Mouse (Mus musculus): ENCODE data around the gene Cadm4. TPM values are rescaled to one million over a fixed set of nuclear protein-coding genes. Genes with fewer than 3 reads are reported as not detected.

Gene Cadm4
- polyA plus RNA-seq, 1 experiment from 2014 or later: 0.65 TPM

DNA sequence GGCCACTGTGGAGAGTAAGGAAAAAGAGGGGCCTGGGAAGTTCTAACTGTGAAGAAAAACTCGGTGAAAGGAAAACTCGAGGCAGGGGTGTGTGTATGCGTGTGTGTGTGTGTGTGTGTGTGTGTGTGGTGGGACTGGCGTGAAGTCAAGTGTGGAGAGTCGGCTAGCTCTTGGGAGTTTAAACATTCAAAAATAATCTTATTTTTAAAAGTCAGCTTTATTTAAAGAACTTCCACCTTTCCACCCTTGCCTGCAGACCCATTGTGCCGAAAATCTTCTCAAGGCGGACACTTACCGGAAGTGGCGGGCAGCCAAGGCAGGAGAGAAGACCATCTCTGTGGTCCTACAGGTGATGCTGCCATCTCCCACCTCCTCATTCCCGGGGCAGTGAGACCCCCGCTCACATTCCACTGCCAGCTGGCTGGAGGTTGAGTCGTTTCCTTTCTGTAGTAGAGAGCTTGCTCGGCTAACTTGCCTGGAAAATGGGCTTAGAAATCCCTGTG is 65.8 kb downstream of the Cadm4 start:
- peaks cover 18% of the 10 kb centered on the region for H3K4me1 ChIP-seq (replicated peaks)
- peak overlapping the region; percentile 88 for H3K4me3 ChIP-seq
- no peak for ATAC-seq (ENCODE audit: insufficient number of reproducible peaks, low FRiP score)
- H3K27me3 ChIP-seq (replicated peaks): no peaks in the 10 kb centered on the region
- peaks cover 42% of the 10 kb centered on the region for H3K36me3 ChIP-seq
- peak overlapping the region; percentile 73 for H3K4me2 ChIP-seq
- WGBS: 22% methylated on average over 13 of the region's 13 CpGs
- peak overlapping the region; percentile 89 for H3K9ac ChIP-seq
- H3K9me3 ChIP-seq (replicated peaks): no peaks in the 10 kb centered on the region
- H3K27ac ChIP-seq (ENCODE audit: poor library complexity, severe bottlenecking): peak overlapping the region; percentile 55

DNA sequence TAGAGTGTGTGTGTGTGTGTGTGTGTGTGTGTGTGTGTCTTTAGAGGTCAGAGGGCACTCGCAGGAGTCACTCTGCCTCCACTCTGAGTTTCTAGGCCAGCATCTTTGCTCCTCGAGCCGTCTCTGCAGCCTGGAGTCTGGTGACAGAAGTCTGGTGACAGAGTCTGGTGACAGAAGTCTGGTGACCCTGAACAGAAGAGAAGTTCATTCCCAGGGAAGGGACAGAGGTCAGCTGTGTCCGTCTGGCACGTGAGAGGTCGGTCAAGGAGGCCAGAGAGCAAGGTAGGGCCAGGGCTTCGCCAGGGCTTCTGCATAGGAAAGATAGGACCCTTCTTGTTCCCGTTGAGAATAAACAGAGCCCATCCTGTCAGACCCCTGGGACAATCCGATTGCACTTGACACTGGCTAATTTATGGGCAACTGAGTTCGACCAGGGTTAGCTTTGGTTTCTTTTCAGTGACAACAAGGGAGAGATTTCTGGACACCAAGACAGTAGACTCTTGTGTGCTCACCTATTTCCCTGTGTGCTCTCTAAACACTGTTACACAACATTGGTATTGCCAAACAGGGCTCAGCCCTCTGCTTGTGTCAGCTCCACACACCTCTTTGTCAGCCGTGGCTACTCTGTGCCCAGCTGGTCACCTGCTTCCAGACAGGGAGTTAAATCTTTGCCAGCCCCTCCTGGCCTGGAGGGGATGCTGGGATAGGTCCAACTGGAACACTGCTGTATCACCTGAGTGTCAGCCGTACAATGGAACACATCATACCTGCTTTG is 70.3 kb downstream of the Cadm4 start:
- ATAC-seq (ENCODE audit: insufficient number of reproducible peaks, low FRiP score): no peak
- Histone ChIP-seq H3K36me3 (peaks cover 78% of the 10 kb centered on the region), H3K27me3 (replicated peaks) (no peaks in the 10 kb centered on the region), H3K9ac (no peak overlapping the region), H3K27ac (ENCODE audit: poor library complexity, severe bottlenecking) (no peak overlapping the region), H3K4me2 (no peak overlapping the region), H3K9me3 (replicated peaks) (no peaks in the 10 kb centered on the region), H3K4me1 (replicated peaks) (peaks cover 12% of the 10 kb centered on the region), H3K4me3 (no peak overlapping the region)
- 79% methylated on average over 12 of the region's 12 CpGs for WGBS

Other genes starting within 250 kb of the Cadm4 start
- 3.1 and 4.6 TPM in 2 replicates for gene Zfp109, start 244.5 kb upstream of the Cadm4 start, polyA plus RNA-seq (2016; fragmentation: Nextera tagmentation; extraction: Ambion mirVana)
- gene Zfp108, start 227.2 kb upstream of the Cadm4 start, polyA plus RNA-seq (2016; fragmentation: Nextera tagmentation; extraction: Ambion mirVana): 2.2 and 2.5 TPM in 2 replicates
- 5.4 and 6.0 TPM in 2 replicates for gene Zfp93, start 211.6 kb upstream of the Cadm4 start, polyA plus RNA-seq (2016; fragmentation: Nextera tagmentation; extraction: Ambion mirVana)
- gene Zfp61, start 180.8 kb upstream of the Cadm4 start, polyA plus RNA-seq (2016; fragmentation: Nextera tagmentation; extraction: Ambion mirVana): 17.0 and 17.7 TPM in 2 replicates
- gene Zfp94, start 165.4 kb upstream of the Cadm4 start, polyA plus RNA-seq (2016; fragmentation: Nextera tagmentation; extraction: Ambion mirVana): 5.5 and 5.6 TPM in 2 replicates
- 0.31 TPM in 1 of 2 replicates, not detected in the other for gene Tescl, start 148.1 kb upstream of the Cadm4 start, polyA plus RNA-seq (2016; fragmentation: Nextera tagmentation; extraction: Ambion mirVana)
- not detected in 2 replicates for gene Lypd5, start 132.8 kb upstream of the Cadm4 start, polyA plus RNA-seq (2016; fragmentation: Nextera tagmentation; extraction: Ambion mirVana)
- gene Kcnn4, start 111.8 kb upstream of the Cadm4 start, polyA plus RNA-seq (2016; fragmentation: Nextera tagmentation; extraction: Ambion mirVana): 6.9 and 7.8 TPM in 2 replicates
- 21.4 and 21.6 TPM in 2 replicates for gene Smg9, start 82.4 kb upstream of the Cadm4 start, polyA plus RNA-seq (2016; fragmentation: Nextera tagmentation; extraction: Ambion mirVana)
- gene Irgc1, start 29.7 kb upstream of the Cadm4 start, polyA plus RNA-seq (2016; fragmentation: Nextera tagmentation; extraction: Ambion mirVana): not detected in 2 replicates
- 5.6 and 8.8 TPM in 2 replicates for gene Plaur, start 19.5 kb upstream of the Cadm4 start, polyA plus RNA-seq (2016; fragmentation: Nextera tagmentation; extraction: Ambion mirVana)
- 31.9 and 35.8 TPM in 2 replicates for gene Zfp428, start 25.0 kb downstream of the Cadm4 start, polyA plus RNA-seq (2016; fragmentation: Nextera tagmentation; extraction: Ambion mirVana)
- gene AC161166.1, start 30.4 kb downstream of the Cadm4 start, polyA plus RNA-seq (2016; fragmentation: Nextera tagmentation; extraction: Ambion mirVana): 0.37 and 0.40 TPM in 2 replicates
- gene Irgq, start 48.7 kb downstream of the Cadm4 start, polyA plus RNA-seq (2016; fragmentation: Nextera tagmentation; extraction: Ambion mirVana): 9.0 TPM in 2 replicates
- not detected in 2 replicates for gene Pinlyp, start 64.1 kb downstream of the Cadm4 start, polyA plus RNA-seq (2016; fragmentation: Nextera tagmentation; extraction: Ambion mirVana)
- gene Xrcc1, start 64.3 kb downstream of the Cadm4 start, polyA plus RNA-seq (2016; fragmentation: Nextera tagmentation; extraction: Ambion mirVana): 70.5 and 71.7 TPM in 2 replicates
- 17.6 and 19.2 TPM in 2 replicates for gene Ethe1, start 105.5 kb downstream of the Cadm4 start, polyA plus RNA-seq (2016; fragmentation: Nextera tagmentation; extraction: Ambion mirVana)
- 0.69 and 1.1 TPM in 2 replicates for gene Zfp575, start 105.6 kb downstream of the Cadm4 start, polyA plus RNA-seq (2016; fragmentation: Nextera tagmentation; extraction: Ambion mirVana)
- gene Phldb3, start 128.7 kb downstream of the Cadm4 start, polyA plus RNA-seq (2016; fragmentation: Nextera tagmentation; extraction: Ambion mirVana): not detected in 2 replicates
- gene Lypd3, start 154.5 kb downstream of the Cadm4 start, polyA plus RNA-seq (2016; fragmentation: Nextera tagmentation; extraction: Ambion mirVana): 0.10 and 0.15 TPM in 2 replicates
- not detected in 2 replicates for gene Tex101, start 194.7 kb downstream of the Cadm4 start, polyA plus RNA-seq (2016; fragmentation: Nextera tagmentation; extraction: Ambion mirVana)
- gene BC049730, start 227.2 kb downstream of the Cadm4 start, polyA plus RNA-seq (2016; fragmentation: Nextera tagmentation; extraction: Ambion mirVana): not detected in 2 replicates
- not detected in 2 replicates for gene Gm4763, start 244.9 kb downstream of the Cadm4 start, polyA plus RNA-seq (2016; fragmentation: Nextera tagmentation; extraction: Ambion mirVana)

Measured in heart, embryonic 12.5 days (tissue).